Mouse (Mus musculus) olfactory bulb, adult 2 months (tissue): ENCODE measurements around the gene Zmynd8.

Source experiments
- CTCF ChIP-seq: fragments of 200-500 bp; IDR thresholded peaks from 2 replicates; pipeline ENCODE4 v1.5.1; 2012; ENCODE audit warnings: low read depth, mild to moderate bottlenecking, low read length, moderate library complexity; ENCODE audit not compliant: insufficient read depth
- POLR2A ChIP-seq: fragments of 200-500 bp; IDR thresholded peaks from 2 replicates; pipeline ENCODE4 v1.6.1; 2012; ENCODE audit warnings: mild to moderate bottlenecking, low read depth, low read length, moderate library complexity; ENCODE audit not compliant: insufficient read depth

- TF ChIP-seq POLR2A: no peak
- TF ChIP-seq CTCF: no peak
These were observed 44.4 kb downstream of the Zmynd8 start for GRCm38 (mm10) chr2:165854207-165854968.
